Mouse (Mus musculus) gastrocnemius, postnatal 4 days (tissue): Measurements from ENCODE around the gene Rab11b. TPM values are rescaled to one million over a fixed set of nuclear protein-coding genes. Genes with fewer than 3 reads are reported as not detected.

ENCODE experiments used
- DNase-seq, 2 experiments: peaks; one replicate each; pipeline ENCODE4 v3.0.0; 2021 to 2022; ENCODE audit warnings: low spot score in 2 of 2, mixed read lengths in 2 of 2
- total RNA-seq, 2 experiments: library from RNA; stranded (reverse); gene quantifications; 2 replicates each; pipeline ENCODE4 v1.2.3; 2021

The Rab11b gene
- total RNA-seq, 2 experiments from 2014 or later = 194 to 218 TPM

DNA sequence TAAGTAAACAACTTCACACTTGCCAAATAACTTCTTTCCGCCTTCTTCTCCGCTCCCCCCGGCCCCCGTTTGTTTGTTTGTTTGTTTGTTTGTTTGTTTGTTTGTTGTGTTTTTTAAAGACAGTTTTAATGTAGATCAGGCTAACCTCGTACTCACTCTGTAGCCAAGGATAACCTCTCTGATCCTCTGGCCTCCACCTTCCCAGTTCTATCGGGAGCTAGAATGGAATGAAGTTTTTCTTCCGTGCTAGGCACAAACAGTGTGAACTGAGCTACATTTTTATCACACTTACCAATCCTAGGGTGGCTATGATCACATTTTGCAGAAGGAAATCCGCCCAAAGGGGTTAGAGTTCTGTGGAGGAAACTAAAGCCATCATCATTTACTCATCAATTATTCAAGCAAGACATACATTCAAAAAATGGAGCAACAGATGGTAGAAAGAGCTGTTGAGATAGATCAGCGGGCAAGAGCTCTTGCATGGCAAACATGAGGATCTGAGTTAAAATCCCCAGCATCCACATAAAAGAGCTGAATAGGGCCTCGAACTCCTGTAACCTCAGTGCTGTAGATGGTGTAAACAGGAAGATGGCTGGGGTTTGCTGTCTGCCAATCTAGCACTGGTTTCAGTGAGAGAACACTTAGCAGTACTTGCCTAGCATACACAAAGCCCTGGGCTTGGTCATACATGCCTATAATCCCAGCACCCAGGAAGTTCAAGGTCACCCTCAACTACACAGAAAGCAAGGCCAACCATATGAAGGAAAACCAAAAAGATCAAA lies 41.2 kb downstream of the Rab11b start:
- DNase-seq = no peak

DNA sequence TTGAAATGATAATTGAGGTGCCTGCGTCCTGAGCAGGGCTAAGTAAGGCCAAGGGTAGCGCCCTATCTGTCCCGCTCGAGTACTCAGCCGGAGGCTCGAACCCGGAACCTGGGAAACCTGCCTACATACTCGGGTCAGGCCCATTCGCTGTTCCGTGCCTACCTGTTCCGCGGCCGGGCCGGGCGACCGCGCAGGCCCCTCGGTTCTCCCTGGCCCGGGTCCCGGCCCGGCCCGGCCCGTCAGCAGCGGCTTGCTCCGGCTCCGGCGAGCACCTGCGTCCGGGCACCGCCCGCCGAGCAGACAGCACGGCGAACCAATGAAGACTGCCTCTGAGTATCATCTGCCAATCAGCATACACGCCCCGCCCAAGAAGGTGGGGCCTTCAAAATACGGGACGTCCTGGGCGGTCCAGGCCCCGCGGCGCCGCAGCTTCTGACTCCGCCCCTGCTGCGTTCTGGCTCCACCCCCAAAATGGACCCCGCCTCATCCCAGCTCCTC lies 41.9 kb downstream of the Rab11b start, which contains the start of gene March2:
TSS of gene March2 (minus strand) at position 287 of the 498 bp plus-strand sequence.
- peak; percentile 92 to 97 for DNase-seq

DNA sequence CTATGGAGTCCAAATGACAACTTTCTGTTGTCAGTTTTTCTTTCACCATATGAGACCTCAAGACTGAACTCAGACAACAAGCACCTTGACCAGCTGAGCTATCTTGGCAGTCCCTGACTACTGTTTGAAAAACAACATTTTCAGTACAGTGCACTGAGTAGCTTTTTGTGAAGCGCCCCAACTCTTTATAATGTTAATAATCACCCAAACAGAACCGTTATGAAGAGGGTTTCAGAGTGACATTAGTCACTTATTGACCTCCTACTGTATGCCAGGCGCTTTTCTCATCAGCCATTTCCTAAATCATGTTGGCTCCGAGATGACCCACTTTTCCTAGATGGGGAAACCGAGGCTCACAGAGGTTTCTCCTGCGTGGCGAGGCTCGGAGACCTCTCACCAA lies 42.3 kb downstream of the Rab11b start:
- DNase-seq = no peak

DNA sequence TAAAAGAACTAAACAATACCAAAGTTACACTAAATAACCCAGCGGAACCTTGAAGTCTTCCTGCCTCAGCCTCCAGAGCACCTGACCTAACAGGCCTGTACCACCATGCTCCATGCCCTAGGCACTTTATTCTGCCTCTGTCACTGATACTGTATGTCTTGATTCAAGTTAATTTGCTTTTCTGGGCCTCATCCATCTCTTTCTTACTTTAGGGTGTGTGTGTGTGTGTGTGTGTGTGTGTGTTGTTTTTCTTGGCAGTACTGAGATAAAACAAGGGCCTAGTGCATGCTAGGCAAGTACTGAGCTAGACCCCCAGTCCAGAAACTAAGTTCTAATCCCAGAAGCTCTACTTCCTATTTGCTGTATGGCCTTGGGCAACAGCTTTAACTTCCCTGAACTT lies 43.1 kb downstream of the Rab11b start:
- no peak for DNase-seq

DNA sequence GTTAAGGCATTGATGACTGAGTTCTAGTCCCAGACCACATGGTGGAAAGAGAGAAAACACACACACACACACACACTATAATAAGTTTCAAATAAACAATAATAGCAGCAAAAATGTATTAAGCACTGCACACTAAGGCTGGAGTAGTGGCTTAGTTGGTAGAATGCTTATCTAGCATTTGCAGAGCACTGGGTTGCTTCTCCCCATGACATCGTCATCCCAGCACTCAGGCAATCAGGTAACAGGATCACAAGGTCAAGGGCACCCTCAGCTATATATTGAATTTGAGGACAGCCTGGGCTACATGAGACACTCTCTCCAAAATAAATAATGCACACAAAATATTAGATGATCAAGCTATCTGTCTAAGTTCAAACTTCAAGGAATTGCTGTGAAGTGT lies 45.6 kb downstream of the Rab11b start:
- DNase-seq = no peak

DNA sequence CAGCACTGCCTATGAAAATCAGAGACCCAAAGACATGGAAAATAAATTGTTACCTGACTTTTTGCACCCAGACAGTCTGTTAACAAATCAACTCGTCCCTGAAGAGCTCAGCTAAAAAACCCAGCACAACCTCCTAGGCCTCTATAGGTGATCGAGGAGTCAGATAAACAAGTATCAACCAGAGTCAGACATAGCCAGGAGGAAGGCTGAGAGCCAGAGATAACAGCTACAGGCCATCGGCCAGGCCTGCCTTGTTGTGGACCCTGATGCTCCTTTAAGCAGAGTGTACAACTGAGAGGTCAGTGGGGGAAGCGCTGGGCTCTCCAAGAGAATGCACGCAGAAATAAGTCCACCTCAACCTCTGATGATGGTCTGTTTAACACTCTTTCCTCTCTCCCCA lies 47.1 kb downstream of the Rab11b start:
- DNase-seq = no peak

DNA sequence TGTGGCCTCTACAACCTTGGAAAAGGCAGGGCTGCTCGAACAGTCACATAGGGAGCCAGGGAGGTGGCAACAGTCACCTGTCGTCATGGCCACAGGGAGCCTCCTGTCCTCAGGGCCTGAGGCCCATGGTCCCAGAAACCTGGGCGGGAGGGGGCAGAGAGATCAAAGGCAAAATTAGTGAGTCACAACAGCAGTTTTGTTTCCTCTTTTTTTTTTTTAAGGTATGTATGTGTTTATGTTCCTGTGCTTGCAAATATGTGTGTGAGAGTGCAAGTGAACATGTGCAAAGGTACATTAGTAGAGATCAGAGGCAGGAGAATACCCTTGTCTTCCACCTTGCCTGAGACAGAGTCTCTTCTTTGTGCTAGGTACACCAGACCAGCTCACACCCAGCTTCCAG lies 50.5 kb downstream of the Rab11b start:
- DNase-seq = no peak

DNA sequence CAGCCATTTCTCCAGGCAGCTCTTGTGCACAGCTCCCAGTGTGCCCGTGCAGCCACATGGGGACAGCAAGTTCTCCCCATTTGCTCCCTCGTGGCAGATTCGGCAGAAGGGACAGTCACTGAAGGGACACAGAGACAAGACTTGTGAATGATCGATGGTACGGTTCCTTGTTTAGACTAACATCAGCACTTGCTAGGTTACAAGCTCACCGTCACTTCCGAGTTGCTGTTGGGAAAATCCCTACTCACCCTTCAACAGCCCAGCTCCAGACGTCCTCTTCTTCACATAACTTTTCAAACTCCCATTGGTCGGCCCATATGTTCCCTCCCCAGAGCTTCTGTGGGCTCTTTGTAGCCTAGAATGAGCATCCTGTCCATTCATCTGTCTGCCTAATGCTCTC lies 57.2 kb downstream of the Rab11b start:
- DNase-seq = no peak

DNA sequence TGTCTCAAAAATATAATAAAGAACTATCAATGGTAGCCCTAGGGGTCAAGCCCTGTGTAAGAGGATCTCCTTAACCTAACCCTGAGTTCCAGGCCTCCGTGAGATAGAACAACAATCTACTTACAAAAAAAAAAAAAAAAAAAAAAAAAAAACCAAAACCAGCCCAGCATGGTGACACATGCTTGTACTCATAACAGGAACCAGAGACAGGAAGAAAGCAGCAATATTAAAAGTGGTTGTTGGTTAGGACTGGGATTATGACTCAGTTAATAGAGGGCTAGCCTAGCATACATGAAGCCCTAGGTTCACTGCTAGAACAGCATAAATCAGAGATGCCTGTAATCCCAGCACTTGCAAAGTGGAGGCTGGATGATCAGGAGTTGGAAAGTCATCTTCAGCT lies 58.2 kb downstream of the Rab11b start:
- DNase-seq = no peak

DNA sequence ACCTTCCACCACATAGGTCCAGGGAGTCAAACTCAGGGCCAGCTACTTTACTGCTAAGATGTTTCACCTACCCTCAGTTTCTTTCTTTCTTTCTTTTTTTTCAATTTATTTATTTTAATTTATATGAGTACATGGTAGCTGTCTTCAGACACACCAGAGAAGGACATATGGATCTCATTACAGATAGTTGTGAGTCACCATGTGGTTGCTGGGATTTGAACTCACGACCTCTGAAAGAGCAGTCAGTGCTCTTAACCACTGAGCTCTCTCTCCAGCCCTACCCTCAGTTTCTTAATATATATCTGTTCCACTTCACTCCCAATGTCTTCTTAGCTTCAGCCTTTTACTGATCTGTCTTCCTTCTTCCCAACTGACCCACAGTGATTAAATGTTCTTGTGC lies 64.9 kb downstream of the Rab11b start:
- no peak for DNase-seq

Other genes with a start within 250 kb of the Rab11b start
- 10 to 100 TPM; 42.1 to 57.6 TPM for gene Adamts10, start 236.3 kb downstream of the Rab11b start, total RNA-seq
- 1 to 10 TPM; 3.0 to 4.3 TPM for gene Myo1f, start 204.8 kb downstream of the Rab11b start, total RNA-seq
- 10 to 100 TPM; 28.2 to 32.7 TPM for gene Zfp414, start 131.4 kb downstream of the Rab11b start, total RNA-seq
- gene Pram1, start 122.5 kb downstream of the Rab11b start, total RNA-seq = 1 to 10 TPM in 1 of 2 experiments, under 1 TPM in 1; 0.96 to 1.5 TPM
- gene Hnrnpm, start 73.7 kb downstream of the Rab11b start, total RNA-seq = 100 to 1,000 TPM; 145 to 171 TPM
- gene March2, start 41.9 kb downstream of the Rab11b start, total RNA-seq = 10 to 100 TPM; 67.5 to 67.8 TPM
- gene Angptl4, start 21.3 kb upstream of the Rab11b start, total RNA-seq = 10 to 100 TPM; 22.5 to 43.8 TPM
- gene Kank3, start 50.0 kb upstream of the Rab11b start, total RNA-seq = 10 to 100 TPM; 31.6 to 33.4 TPM
- 1,000 to 10,000 TPM; 1,603 to 1,661 TPM for gene Rps28, start 64.0 kb upstream of the Rab11b start, total RNA-seq
- gene Ndufa7, start 64.0 kb upstream of the Rab11b start, total RNA-seq = 100 to 1,000 TPM; 292 to 312 TPM
- 10 to 100 TPM; 14.1 to 16.5 TPM for gene Cd320, start 82.6 kb upstream of the Rab11b start, total RNA-seq
- not detected for gene Gm7029, start 113.3 kb upstream of the Rab11b start, total RNA-seq
- 10 to 100 TPM; 16.5 to 18.9 TPM for gene Kifc1, start 130.1 kb upstream of the Rab11b start, total RNA-seq
- gene Platr17, start 144.6 kb upstream of the Rab11b start, total RNA-seq = not detected
- 10 to 100 TPM; 21.9 to 24.9 TPM for gene Daxx, start 148.9 kb upstream of the Rab11b start, total RNA-seq
- 10 to 100 TPM; 43.2 to 43.9 TPM for gene Tapbp, start 155.4 kb upstream of the Rab11b start, total RNA-seq
- 10 to 100 TPM; 24.9 to 26.8 TPM for gene Zbtb22, start 155.4 kb upstream of the Rab11b start, total RNA-seq
- gene Rgl2, start 169.0 kb upstream of the Rab11b start, total RNA-seq = 10 to 100 TPM; 43.2 to 48.4 TPM
- 10 to 100 TPM; 73.2 to 74.5 TPM for gene Pfdn6, start 179.8 kb upstream of the Rab11b start, total RNA-seq
- gene Wdr46, start 180.1 kb upstream of the Rab11b start, total RNA-seq = 10 to 100 TPM; 18.8 to 20.0 TPM
- 1 to 10 TPM; 3.8 to 4.5 TPM for gene B3galt4, start 191.0 kb upstream of the Rab11b start, total RNA-seq
- 10 to 100 TPM; 37.4 to 38.6 TPM for gene Vps52, start 195.3 kb upstream of the Rab11b start, total RNA-seq
- gene Rps18, start 195.5 kb upstream of the Rab11b start, total RNA-seq = 100 to 1,000 TPM; 863 to 945 TPM
- 10 to 100 TPM; 38.8 to 51.5 TPM for gene H2-K1, start 239.8 kb upstream of the Rab11b start, total RNA-seq